Mouse (Mus musculus) liver, adult 2 months (tissue): Measurements from ENCODE around the gene Tbc1d5. TPM values are rescaled to one million over a fixed set of nuclear protein-coding genes. Genes with fewer than 3 reads are reported as not detected.

Experiments
- DNase-seq: peaks from one replicate; pipeline ENCODE4 v3.0.0-alpha.2; 2011; ENCODE audit warnings: low read depth, low spot score; ENCODE audit errors: extremely low read depth
- H3K27ac ChIP-seq: fragments of 200-500 bp; replicated peaks from 2 replicates; pipeline ENCODE4 v1.5.1; 2012; ENCODE audit warnings: low read depth, mild to moderate bottlenecking, control low read depth, inconsistent platforms, low read length; ENCODE audit not compliant: insufficient read depth
- H3K27me3 ChIP-seq: fragments of 200-500 bp; 2 replicates; pipeline ENCODE4 v1.6.1; 2012; ENCODE audit warnings: mild to moderate bottlenecking, moderate library complexity, low read length, inconsistent platforms; ENCODE audit not compliant: control insufficient read depth, insufficient read depth
- H3K36me3 ChIP-seq: fragments of 200-500 bp; 2 replicates; pipeline ENCODE4 v1.6.1; 2012; ENCODE audit warnings: low read length, inconsistent platforms; ENCODE audit not compliant: control insufficient read depth, insufficient read depth
- H3K4me1 ChIP-seq: fragments of 200-500 bp; 2 replicates; pipeline ENCODE4 v1.6.1; 2011; ENCODE audit warnings: low read length; ENCODE audit not compliant: control insufficient read depth, insufficient read depth
- H3K4me3 ChIP-seq: fragments of 200-500 bp; 2 replicates; pipeline ENCODE4 v1.5.1; 2011; ENCODE audit warnings: low read depth, mild to moderate bottlenecking, control low read depth, low read length, moderate library complexity; ENCODE audit not compliant: insufficient read depth
- H3K79me2 ChIP-seq: fragments of 200-500 bp; 2 replicates; pipeline ENCODE4 v1.6.1; 2012; ENCODE audit warnings: inconsistent platforms, mild to moderate bottlenecking, low read length, moderate library complexity; ENCODE audit not compliant: control insufficient read depth, insufficient read depth
- H3K9ac ChIP-seq: fragments of 200-500 bp; 2 replicates; pipeline ENCODE4 v1.6.1; 2012; ENCODE audit warnings: low read depth, mild to moderate bottlenecking, control low read depth, inconsistent platforms, low read length
- CTCF ChIP-seq: fragments of 200-500 bp; IDR thresholded peaks from 2 replicates; pipeline ENCODE4 v1.5.1; 2011; ENCODE audit warnings: low read depth, low read length, control low read depth
- POLR2A ChIP-seq: fragments of 200-500 bp; IDR thresholded peaks from 2 replicates; pipeline ENCODE4 v1.6.1; 2011; ENCODE audit warnings: low read length, control low read depth; ENCODE audit not compliant: insufficient read depth; ENCODE audit errors: extremely low read depth
- WGBS: fragments of 180-500 bp; shearing (Covaris S2); methylation state at CpG from one replicate; pipeline ENCODE4 v1.1.7; 2018; 5-methylcytosine and 5-hydroxymethylcytosine counted together
- polyA plus RNA-seq: library from polyadenylated mRNA; depleted of rRNA; stranded (reverse); fragments of >200 nt; gene quantifications from 2 replicates; pipeline ENCODE4 v1.2.3, GENCODE M21; 2012
- total RNA-seq: library from RNA; depleted of rRNA; stranded (reverse); fragments of >200 nt; gene quantifications from 2 replicates; pipeline ENCODE4 v1.2.3, GENCODE M21; 2014

The Tbc1d5 gene
- total and polyA plus RNA-seq, 2 experiments = 5.2 to 8.9 TPM

- Histone ChIP-seq H3K36me3 (no peaks in the 10 kb centered on the region), H3K27ac (peak overlapping the region; percentile 79), H3K79me2 (no peaks in the 10 kb centered on the region; the same call in 1 of the 2 replicates), H3K9ac (peak overlapping the region; percentile 98), H3K4me1 (peaks cover 8% of the 10 kb centered on the region), H3K27me3 (no peaks in the 10 kb centered on the region), H3K4me3 (peak overlapping the region; percentile 89)
- under 1% methylated on average over 53 of the region's 59 CpGs for WGBS
- DNase-seq = peak; percentile 67
- no peak for TF ChIP-seq CTCF
- TF ChIP-seq POLR2A = peak; percentile 72
Observed at GRCm38 (mm10) chr17:51178491-51179194, 509 bp downstream of the Tbc1d5 start.

GRCm38 (mm10) chr17:51177923-51178322, 1.2 kb downstream of the Tbc1d5 start:
- 11% methylated on average over 6 of the region's 6 CpGs for WGBS
- H3K4me3 ChIP-seq = peak overlapping the region; percentile 89
- DNase-seq = no peak

GRCm38 (mm10) chr17:51172332-51172731, 6.8 kb downstream of the Tbc1d5 start:
- H3K79me2 ChIP-seq = peaks cover 21% of the 10 kb centered on the region
- WGBS = 79% methylated on average over 1 of the region's 1 CpGs
- no peaks in the 10 kb centered on the region; the same call in 1 of the 2 replicates for H3K4me1 ChIP-seq
- TF ChIP-seq POLR2A (no peak), CTCF (no peak)
- DNase-seq = no peak
- no peak overlapping the region for H3K27ac ChIP-seq
- H3K4me3 ChIP-seq = no peak overlapping the region
- no peak overlapping the region for H3K9ac ChIP-seq
- no peaks in the 10 kb centered on the region for H3K36me3 ChIP-seq
- no peaks in the 10 kb centered on the region for H3K27me3 ChIP-seq

More at GRCm38 (mm10) chr17:51177923-51178322, 1.2 kb downstream of the Tbc1d5 start:
- no peaks in the 10 kb centered on the region; the same call in 1 of the 2 replicates for H3K79me2 ChIP-seq
- peaks cover 8% of the 10 kb centered on the region for H3K4me1 ChIP-seq
- peak overlapping the region; percentile 98 for H3K9ac ChIP-seq
- H3K27me3 ChIP-seq = no peaks in the 10 kb centered on the region
- H3K36me3 ChIP-seq = no peaks in the 10 kb centered on the region
- TF ChIP-seq CTCF (no peak), POLR2A (no peak)
- peak overlapping the region; percentile 79 for H3K27ac ChIP-seq

- no peak for DNase-seq
- H3K9ac ChIP-seq = no peak overlapping the region
- no peaks in the 10 kb centered on the region for H3K36me3 ChIP-seq
- peaks cover 21% of the 10 kb centered on the region for H3K79me2 ChIP-seq
- H3K27me3 ChIP-seq = no peaks in the 10 kb centered on the region
- no peaks in the 10 kb centered on the region for H3K4me1 ChIP-seq
- TF ChIP-seq CTCF (no peak), POLR2A (no peak)
- no peak overlapping the region for H3K4me3 ChIP-seq
- H3K27ac ChIP-seq = no peak overlapping the region
- WGBS = 91% methylated on average over 3 of the region's 3 CpGs
Observed at GRCm38 (mm10) chr17:51171504-51171903, 7.6 kb downstream of the Tbc1d5 start.

- H3K36me3 ChIP-seq = no peaks in the 10 kb centered on the region
- H3K4me1 ChIP-seq = no peaks in the 10 kb centered on the region
- H3K79me2 ChIP-seq = peaks cover 21% of the 10 kb centered on the region
- TF ChIP-seq CTCF (no peak), POLR2A (no peak)
- no peak for DNase-seq
- 82% methylated on average over 4 of the region's 4 CpGs for WGBS
- H3K4me3 ChIP-seq = no peak overlapping the region
- H3K27me3 ChIP-seq = no peaks in the 10 kb centered on the region
- no peak overlapping the region for H3K9ac ChIP-seq
- H3K27ac ChIP-seq = no peak overlapping the region
Observed at GRCm38 (mm10) chr17:51169911-51170310, 9.2 kb downstream of the Tbc1d5 start.

- H3K36me3 ChIP-seq = no peaks in the 10 kb centered on the region
- peaks cover 11% of the 10 kb centered on the region; the same call in 1 of the 2 replicates for H3K79me2 ChIP-seq
- no peak overlapping the region for H3K9ac ChIP-seq
- H3K4me3 ChIP-seq = no peak overlapping the region
- H3K4me1 ChIP-seq = peaks cover 2% of the 10 kb centered on the region; the same call in 1 of the 2 replicates
- H3K27ac ChIP-seq = no peak overlapping the region
- peak; percentile 46 for DNase-seq
- H3K27me3 ChIP-seq = no peaks in the 10 kb centered on the region
- TF ChIP-seq POLR2A (no peak), CTCF (no peak)
Observed at GRCm38 (mm10) chr17:51162366-51162765, 16.8 kb downstream of the Tbc1d5 start.
